ENCODE assay signal across 12 mouse cellular contexts in the genomic region with DNA sequence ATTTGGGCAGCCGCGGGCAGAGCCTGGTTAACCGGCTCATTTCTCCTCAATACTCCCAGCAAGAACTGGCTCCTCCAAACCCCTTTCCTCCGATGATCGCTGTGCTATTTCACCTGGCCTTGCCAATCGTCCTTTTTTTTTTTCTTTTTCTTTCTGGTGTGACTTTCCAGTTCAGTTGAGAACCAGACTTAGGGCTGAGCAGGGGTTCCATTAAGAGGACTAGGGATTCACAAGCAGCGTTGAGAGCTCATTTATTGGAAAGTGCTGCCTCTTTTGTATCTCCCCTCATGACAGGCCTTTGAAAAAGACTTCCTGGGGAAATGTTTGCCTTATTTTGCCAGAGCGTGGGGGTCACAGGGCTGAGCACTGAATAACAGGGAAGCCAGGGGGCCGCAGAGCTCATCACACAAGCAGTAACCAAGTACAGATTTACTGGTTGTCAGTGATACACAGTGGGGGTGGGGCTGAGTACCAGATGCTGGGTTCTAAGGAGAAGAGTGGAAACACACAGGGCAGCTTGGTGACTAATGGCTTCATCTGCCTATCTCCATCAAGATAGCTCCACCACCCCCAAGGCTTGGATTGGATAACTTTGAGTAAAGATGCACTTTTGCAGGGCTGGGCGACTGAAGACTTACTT. TPM values are rescaled to one million over a fixed set of nuclear protein-coding genes. Genes with fewer than 3 reads are reported as not detected.
DNase-seq lines count a peak whose midpoint lies in the region; ATAC-seq lines count a peak whose summit lies in the region.
"Had no signal": no experiment of that assay in that cellular context is flagged by ENCODE, and none has a peak within 500 bp of the region (broad histone marks: within the 10 kb centered on the region; RNA-seq: fewer than 3 reads in every experiment).

No protein-coding gene starts in this region.

- H3K27me3 ChIP-seq in limb, embryonic 11.5 days (ENCODE audit: control insufficient read depth, insufficient read depth, low read length), result peaks cover 40% of the 10 kb centered on the region
- H3K27me3 ChIP-seq in limb, embryonic 10.5 days (ENCODE audit: low read depth, poor library complexity, severe bottlenecking), result peaks cover 71% of the 10 kb centered on the region
- peaks cover 62% of the 10 kb centered on the region for H3K27me3 ChIP-seq in forebrain, embryonic 12.5 days

- 8% methylated on average over 10 of the region's 10 CpGs for WGBS in limb, embryonic 11.5 days
- WGBS in limb, embryonic 10.5 days, result 6% methylated on average over 10 of the region's 10 CpGs
- 5% methylated on average over 10 of the region's 10 CpGs for WGBS in forebrain, embryonic 12.5 days

- H3K4me3 ChIP-seq in limb, embryonic 11.5 days (ENCODE audit: low read depth, low read length), result no peak overlapping the region
- H3K4me3 ChIP-seq in limb, embryonic 10.5 days, result no peak overlapping the region
- peak overlapping the region; percentile 61 for H3K4me3 ChIP-seq in forebrain, embryonic 12.5 days (replicated peaks)
- H3K4me3 ChIP-seq: lung, embryonic 15.5 days had no signal

- no peak overlapping the region for H3K27ac ChIP-seq in limb, embryonic 11.5 days (replicated peaks; ENCODE audit: low read depth, low read length)
- H3K27ac ChIP-seq in limb, embryonic 10.5 days, result no peak overlapping the region
- no peak overlapping the region for H3K27ac ChIP-seq in forebrain, embryonic 12.5 days
- H3K27ac ChIP-seq: lung, embryonic 15.5 days had no signal

- peak; percentile 28 for DNase-seq in limb, embryonic 11.5 days (ENCODE audit: low spot score)
- DNase-seq in limb, embryonic 10.5 days (ENCODE audit: low spot score), result no peak
- DNase-seq in left cerebral cortex, postnatal 25 days (ENCODE audit: low spot score in 2 of 2), result peak; percentile 36 to 62
- DNase-seq in right cerebral cortex, postnatal 25 days, result peak; percentile 15
- no peak for DNase-seq in spleen, postnatal 36 days (ENCODE audit: low spot score in 2 of 2)
- no peak for DNase-seq in thymus, postnatal 0 days (ENCODE audit: low spot score)
- DNase-seq in gastrocnemius, postnatal 10 days, result no peak
- DNase-seq: cerebellum, adult 9-11 months had no signal

- no peak for ATAC-seq in limb, embryonic 11.5 days (ENCODE audit: insufficient number of reproducible peaks, low FRiP score, low TSS enrichment, low read depth)
- ATAC-seq in forebrain, embryonic 12.5 days (ENCODE audit: low FRiP score), result no peak

- peaks cover 17% of the 10 kb centered on the region for H3K4me1 ChIP-seq in limb, embryonic 11.5 days (ENCODE audit: control insufficient read depth, insufficient read depth, low read length)
- peaks cover 59% of the 10 kb centered on the region for H3K4me1 ChIP-seq in limb, embryonic 10.5 days
- peaks cover 32% of the 10 kb centered on the region for H3K4me1 ChIP-seq in forebrain, embryonic 12.5 days

- intact Hi-C loops in left cerebral cortex, postnatal 25 days (cut with DNase I), result loop anchor here (5.0 to 10.0 kb wide), 5 partner anchors 54 to 1054 kb away; no protein-coding TSS in a partner anchor

- no peak overlapping the region for H3K4me2 ChIP-seq in limb, embryonic 11.5 days (ENCODE audit: low read depth, severe bottlenecking)
- peak overlapping the region; percentile 99 for H3K4me2 ChIP-seq in forebrain, embryonic 12.5 days
- H3K4me2 ChIP-seq: lung, embryonic 15.5 days had no signal

- H3K9ac ChIP-seq in limb, embryonic 11.5 days (ENCODE audit: low read length), result no peak overlapping the region
- H3K9ac ChIP-seq in forebrain, embryonic 12.5 days, result peak overlapping the region; percentile 69; the same call in 1 of the 2 replicates
- H3K9ac ChIP-seq: lung, embryonic 15.5 days had no signal

- H3K36me3 ChIP-seq in limb, embryonic 11.5 days (ENCODE audit: control insufficient read depth, insufficient read depth, low read length), result no peaks in the 10 kb centered on the region
- H3K36me3 ChIP-seq in limb, embryonic 10.5 days, result no peaks in the 10 kb centered on the region
- no peaks in the 10 kb centered on the region for H3K36me3 ChIP-seq in forebrain, embryonic 12.5 days (replicated peaks)
- H3K36me3 ChIP-seq: lung, embryonic 15.5 days had no signal

- no peaks in the 10 kb centered on the region for H3K9me3 ChIP-seq in limb, embryonic 11.5 days (ENCODE audit: control insufficient read depth, low read length)
- H3K9me3 ChIP-seq in limb, embryonic 10.5 days (replicated peaks), result no peaks in the 10 kb centered on the region
- peaks cover 8% of the 10 kb centered on the region; the same call in 1 of the 2 replicates for H3K9me3 ChIP-seq in forebrain, embryonic 12.5 days
- H3K9me3 ChIP-seq: lung, embryonic 15.5 days had no signal

RNA-seq across cellular contexts. Expression of gene Sorcs3, which starts 2.0 kb away (rescaled TPM):
- 0.28 and 0.31 TPM in 2 replicates for polyA plus RNA-seq in limb, embryonic 11.5 days (2014; fragmentation: Nextera tagmentation; extraction: Ambion mirVana)
- polyA plus RNA-seq in limb, embryonic 10.5 days (2016; fragmentation: Nextera tagmentation; extraction: Ambion mirVana), result 0.29 and 0.46 TPM in 2 replicates
- 4.9 and 5.5 TPM in 2 replicates for polyA plus RNA-seq in forebrain, embryonic 12.5 days (2016; fragmentation: Nextera tagmentation; extraction: Ambion mirVana)
- total RNA-seq in left cerebral cortex, postnatal 25 days (2021), result 10 to 100 TPM; 41.1 to 41.7 TPM
- 0.13 and 0.18 TPM in 2 replicates for polyA plus RNA-seq in thymus, postnatal 0 days (2015; fragmentation: Nextera tagmentation; extraction: Ambion mirVana)
- under 1 TPM; 0.07 to 0.14 TPM for total RNA-seq in gastrocnemius, postnatal 10 days (2021)
- total RNA-seq: hematopoietic stem cell, adult 5-6 weeks had no signal
- polyA plus RNA-seq: spleen, adult 2 months had no signal

Comparison
In these comparisons a context has a peak if more than half of its experiments do, and no peak if none do; other contexts are left out.
1. DNase-seq: peak in limb, embryonic 11.5 days (single experiment), left cerebral cortex, postnatal 25 days (2 of 2) and right cerebral cortex, postnatal 25 days (single experiment); none in limb, embryonic 10.5 days (single experiment), spleen, postnatal 36 days (0 of 2), thymus, postnatal 0 days (single experiment) and gastrocnemius, postnatal 10 days (single experiment).